Mouse (Mus musculus) limb, embryonic 11.5 days (tissue): ENCODE measurements around the gene Hspb7. TPM values are rescaled to one million over a fixed set of nuclear protein-coding genes. Genes with fewer than 3 reads are reported as not detected.
A peak's percentile ranks its signal among the peaks of the same experiment; 100 is the strongest.

ENCODE experiments used
- ATAC-seq: fragments of 200-750 bp; cut with Nextera tagmentation; 2 replicates; pipeline ENCODE4 v1.8.0; 2017; ENCODE audit warnings: low read depth; ENCODE audit not compliant: insufficient number of reproducible peaks, low FRiP score, low TSS enrichment
- DNase-seq: peaks from one replicate; pipeline ENCODE4 v3.0.0-alpha.2; 2015; ENCODE audit warnings: low spot score
- H3K27ac ChIP-seq: fragments of 300-500 bp; sonication (generic); replicated peaks from 2 replicates; pipeline ENCODE4 v1.5.1; 2014; ENCODE audit warnings: low read depth, mild to moderate bottlenecking, low read length
- H3K27me3 ChIP-seq: fragments of 300-500 bp; sonication (generic); 2 replicates; pipeline ENCODE4 v1.6.1; 2014; ENCODE audit warnings: mild to moderate bottlenecking, low read length, mixed read lengths; ENCODE audit not compliant: control insufficient read depth, insufficient read depth
- H3K36me3 ChIP-seq: fragments of 300-500 bp; sonication (generic); 2 replicates; pipeline ENCODE4 v1.6.1; 2014; ENCODE audit warnings: mild to moderate bottlenecking, low read length, moderate library complexity, mixed read lengths; ENCODE audit not compliant: control insufficient read depth, insufficient read depth
- H3K4me1 ChIP-seq: fragments of 300-500 bp; sonication (generic); 2 replicates; pipeline ENCODE4 v1.6.1; 2014; ENCODE audit warnings: low read length, mixed read lengths; ENCODE audit not compliant: control insufficient read depth, insufficient read depth
- H3K4me2 ChIP-seq: fragments of 300-500 bp; sonication (generic); 2 replicates; pipeline ENCODE4 v1.6.1; 2014; ENCODE audit warnings: low read depth, mild to moderate bottlenecking, moderate library complexity; ENCODE audit not compliant: severe bottlenecking
- H3K4me3 ChIP-seq: fragments of 300-500 bp; sonication (generic); 2 replicates; pipeline ENCODE4 v1.5.1; 2014; ENCODE audit warnings: low read depth, low read length
- H3K9ac ChIP-seq: fragments of 300-500 bp; sonication (generic); 2 replicates; pipeline ENCODE4 v1.6.1; 2014; ENCODE audit warnings: mild to moderate bottlenecking, low read length
- H3K9me3 ChIP-seq: fragments of 300-500 bp; sonication (generic); 2 replicates; pipeline ENCODE4 v1.6.1; 2016; ENCODE audit warnings: low read length; ENCODE audit not compliant: control insufficient read depth
- WGBS: fragments of 180-500 bp; shearing (Covaris S2); extraction: QIAGEN DNeasy Blood & Tissue Kit; methylation state at CpG from one replicate; pipeline ENCODE4 v1.1.7; 2014; 5-methylcytosine and 5-hydroxymethylcytosine counted together
- polyA plus RNA-seq: library from polyadenylated mRNA; unstranded; fragments of >200 nt; fragmentation: Nextera tagmentation; extraction: Ambion mirVana; gene quantifications from 2 replicates; pipeline ENCODE4 v1.2.1, GENCODE M21; 2014

Gene Hspb7
- polyA plus RNA-seq, 1 experiment from 2014 or later: 0.41 TPM

GRCm38 (mm10) chr4:141430997-141431396 lies 10.4 kb downstream of the Hspb7 start:
- Histone ChIP-seq H3K9ac (no peak overlapping the region), H3K4me2 (no peak overlapping the region), H3K36me3 (no peaks in the 10 kb centered on the region), H3K27me3 (no peaks in the 10 kb centered on the region; the same call in 1 of the 2 replicates), H3K27ac (no peak overlapping the region), H3K4me1 (no peaks in the 10 kb centered on the region), H3K4me3 (no peak overlapping the region), H3K9me3 (no peaks in the 10 kb centered on the region)
- DNase-seq (peak; percentile 78), ATAC-seq (no peak)
- WGBS: 49% methylated on average over 9 of the region's 9 CpGs

- H3K4me1 ChIP-seq: no peaks in the 10 kb centered on the region
- no peak overlapping the region for H3K27ac ChIP-seq
- no peaks in the 10 kb centered on the region for H3K27me3 ChIP-seq
- H3K9me3 ChIP-seq: no peaks in the 10 kb centered on the region
- DNase-seq: no peak
- 60% methylated on average over 14 of the region's 14 CpGs for WGBS
- no peak overlapping the region for H3K4me3 ChIP-seq
- H3K9ac ChIP-seq: no peak overlapping the region
- H3K4me2 ChIP-seq: no peak overlapping the region
- no peak for ATAC-seq
- no peaks in the 10 kb centered on the region for H3K36me3 ChIP-seq
Measured at GRCm38 (mm10) chr4:141432666-141433065, 12.1 kb downstream of the Hspb7 start.

- WGBS: 85% methylated on average over 18 of the region's 18 CpGs
- Histone ChIP-seq H3K4me3 (no peak overlapping the region), H3K27ac (no peak overlapping the region), H3K36me3 (no peaks in the 10 kb centered on the region), H3K9me3 (no peaks in the 10 kb centered on the region), H3K27me3 (no peaks in the 10 kb centered on the region), H3K4me2 (no peak overlapping the region), H3K9ac (no peak overlapping the region), H3K4me1 (no peaks in the 10 kb centered on the region)
- no peak for DNase-seq
- ATAC-seq: no peak
Measured at GRCm38 (mm10) chr4:141433191-141433590, 12.6 kb downstream of the Hspb7 start.

GRCm38 (mm10) chr4:141435974-141436373 lies 15.4 kb downstream of the Hspb7 start, which contains the start of gene Srarp:
Gene Srarp (minus strand): TSS chr4:141436105.
- Histone ChIP-seq H3K36me3 (no peaks in the 10 kb centered on the region), H3K4me2 (no peak within 1 kb of the TSS), H3K4me3 (no peak within 1 kb of the TSS), H3K9ac (no peak within 1 kb of the TSS), H3K27ac (no peak within 1 kb of the TSS), H3K9me3 (no peaks in the 10 kb centered on the region), H3K27me3 (no peaks in the 10 kb centered on the region), H3K4me1 (no peaks in the 10 kb centered on the region)
- no peak for ATAC-seq
- DNase-seq: no peak
- WGBS: 69% methylated on average over 1 of the region's 1 CpGs

GRCm38 (mm10) chr4:141439083-141439803 lies 18.7 kb downstream of the Hspb7 start:
- Histone ChIP-seq H3K9ac (no peak overlapping the region), H3K4me1 (no peaks in the 10 kb centered on the region), H3K4me2 (no peak overlapping the region), H3K4me3 (no peak overlapping the region), H3K36me3 (no peaks in the 10 kb centered on the region), H3K9me3 (no peaks in the 10 kb centered on the region), H3K27me3 (no peaks in the 10 kb centered on the region), H3K27ac (no peak overlapping the region)
- no peak for DNase-seq
- 85% methylated on average over 12 of the region's 12 CpGs for WGBS
- no peak for ATAC-seq

GRCm38 (mm10) chr4:141440877-141441276 lies 20.3 kb downstream of the Hspb7 start:
- Histone ChIP-seq H3K36me3 (no peaks in the 10 kb centered on the region), H3K27me3 (no peaks in the 10 kb centered on the region), H3K27ac (no peak overlapping the region), H3K4me1 (peaks cover 7% of the 10 kb centered on the region), H3K4me2 (no peak overlapping the region), H3K9ac (no peak overlapping the region), H3K4me3 (no peak overlapping the region), H3K9me3 (no peaks in the 10 kb centered on the region)
- DNase-seq (no peak), ATAC-seq (no peak)

GRCm38 (mm10) chr4:141443641-141444429 lies 23.3 kb downstream of the Hspb7 start:
- peak overlapping the region; percentile 73 for H3K4me3 ChIP-seq
- peaks cover 6% of the 10 kb centered on the region for H3K36me3 ChIP-seq
- H3K4me2 ChIP-seq: peak overlapping the region; percentile 88
- H3K4me1 ChIP-seq: peaks cover 8% of the 10 kb centered on the region
- WGBS: 51% methylated on average over 11 of the region's 11 CpGs
- no peak for DNase-seq
- no peak overlapping the region for H3K27ac ChIP-seq
- H3K9ac ChIP-seq: peak overlapping the region; percentile 93
- no peaks in the 10 kb centered on the region for H3K9me3 ChIP-seq
- no peaks in the 10 kb centered on the region for H3K27me3 ChIP-seq
- no peak for ATAC-seq

GRCm38 (mm10) chr4:141444451-141445327 lies 24.1 kb downstream of the Hspb7 start, which contains the start of gene Zbtb17:
Gene Zbtb17 (plus strand): TSS chr4:141444654.
- peak; percentile 76 for ATAC-seq
- Histone ChIP-seq H3K4me2 (peak within 1 kb of the TSS; percentile 88), H3K4me3 (peak within 1 kb of the TSS; percentile 73), H3K9me3 (no peaks in the 10 kb centered on the region), H3K36me3 (peaks cover 11% of the 10 kb centered on the region), H3K27me3 (no peaks in the 10 kb centered on the region), H3K4me1 (peaks cover 8% of the 10 kb centered on the region), H3K27ac (peak within 1 kb of the TSS; percentile 53), H3K9ac (peak within 1 kb of the TSS; percentile 93)
- DNase-seq: peak; percentile 94
- WGBS: 0% methylated on average over 67 of the region's 102 CpGs
